9 mouse cellular contexts compared by ENCODE assay signal in the genomic region with DNA sequence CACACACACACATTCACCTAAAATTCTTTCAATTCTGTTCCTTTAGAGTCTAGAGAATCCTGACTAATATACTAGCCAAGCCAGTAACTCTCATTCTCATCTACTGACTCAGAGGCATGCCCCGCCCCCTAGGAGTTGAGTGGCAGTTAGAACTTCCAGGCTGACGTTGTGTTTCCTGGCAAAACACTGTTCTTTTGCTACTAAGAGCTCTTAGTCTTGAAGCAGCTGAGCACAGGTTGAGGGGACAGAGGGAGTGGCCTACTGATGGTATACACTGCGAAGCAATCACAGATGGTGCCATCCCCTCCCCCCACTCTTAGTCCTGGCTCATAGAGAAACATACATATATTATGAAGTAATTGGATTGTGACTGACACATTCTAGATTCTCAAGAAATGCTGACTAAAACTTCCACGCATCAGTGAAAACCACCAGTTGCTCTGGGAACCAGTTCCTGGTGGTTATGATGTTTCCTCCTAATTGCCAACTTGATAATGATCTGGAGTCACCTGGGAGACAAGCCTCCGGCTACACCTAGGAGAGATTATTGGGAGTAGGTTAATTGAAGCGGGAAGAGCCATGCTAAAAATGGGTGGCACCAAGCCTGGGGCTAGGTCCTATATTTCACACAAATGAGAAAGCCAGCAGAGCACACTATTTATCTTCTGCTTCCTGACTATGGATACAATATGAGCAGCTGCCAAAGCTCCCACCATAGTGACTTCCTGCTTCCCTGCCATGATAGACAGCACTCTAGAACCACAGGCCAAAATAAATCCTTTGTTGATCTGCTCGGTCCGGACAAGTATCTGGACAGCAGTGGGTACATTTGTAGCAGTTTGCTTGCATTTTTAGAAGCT.
DNase-seq lines count a peak whose midpoint lies in the region; ATAC-seq lines count a peak whose summit lies in the region.
"Had no signal": no experiment of that assay in that cellular context is flagged by ENCODE, and none has a peak within 500 bp of the region (broad histone marks: within the 10 kb centered on the region; RNA-seq: fewer than 3 reads in every experiment).

No protein-coding gene starts in this region.

- no peaks in the 10 kb centered on the region for H3K27me3 ChIP-seq in hindbrain, embryonic 11.5 days (ENCODE audit: control insufficient read depth, insufficient read depth, low read length)
- H3K27me3 ChIP-seq: liver, embryonic 13.5 days had no signal

- H3K4me2 ChIP-seq in hindbrain, embryonic 11.5 days (replicated peaks; ENCODE audit: low read depth, low read length), result no peak overlapping the region
- H3K4me2 ChIP-seq: liver, embryonic 13.5 days had no signal

- H3K9ac ChIP-seq in hindbrain, embryonic 11.5 days (ENCODE audit: low read depth, low read length), result no peak overlapping the region
- H3K9ac ChIP-seq: liver, embryonic 13.5 days had no signal

- H3K4me1 ChIP-seq in hindbrain, embryonic 11.5 days (replicated peaks; ENCODE audit: control insufficient read depth, insufficient read depth, low read length), result 0 out of 2 replicates have a peak, but pooled peaks cover 2% of the 10 kb centered on the region

- H3K36me3 ChIP-seq in hindbrain, embryonic 11.5 days (ENCODE audit: control insufficient read depth, insufficient read depth, low read length), result no peaks in the 10 kb centered on the region
- H3K36me3 ChIP-seq: liver, embryonic 13.5 days had no signal

- no peak overlapping the region for H3K27ac ChIP-seq in hindbrain, embryonic 11.5 days (ENCODE audit: low read depth, low read length)
- H3K27ac ChIP-seq: hindbrain, postnatal 0 days; liver, embryonic 13.5 days had no signal

- no peaks in the 10 kb centered on the region for H3K9me3 ChIP-seq in hindbrain, embryonic 11.5 days (ENCODE audit: control insufficient read depth, low read length)
- H3K9me3 ChIP-seq: liver, embryonic 13.5 days had no signal

- peak; percentile 45 for DNase-seq in urinary bladder, postnatal 14 days (ENCODE audit: low spot score)
- no peak for DNase-seq in urinary bladder, postnatal 10 days (ENCODE audit: low spot score)
- DNase-seq in brain, embryonic 18.5 days (ENCODE audit: low read depth, low spot score), result peak; percentile 32
- DNase-seq in lung, adult 18-20 months, result peak; percentile 42 to 53
- DNase-seq in urinary bladder, postnatal 36 days (ENCODE audit: low spot score in 2 of 2), result peak; percentile 16 to 26
- no peak for DNase-seq in hindbrain, embryonic 11.5 days (ENCODE audit: low spot score)
- DNase-seq: liver, embryonic 13.5 days had no signal

- 83% methylated on average over 8 of the region's 8 CpGs for WGBS in hindbrain, embryonic 11.5 days

- H3K4me3 ChIP-seq in hindbrain, embryonic 11.5 days (ENCODE audit: low read depth, low read length), result no peak overlapping the region
- H3K4me3 ChIP-seq: liver, embryonic 13.5 days had no signal

- no peak for ATAC-seq in hindbrain, embryonic 11.5 days (ENCODE audit: low FRiP score)
- ATAC-seq in granulocyte monocyte progenitor cell, adult 5-6 weeks (replicated peaks; ENCODE audit: poor library complexity, severe bottlenecking), result no peak
- ATAC-seq: hindbrain, postnatal 0 days had no signal

Comparison
In these comparisons a context has a peak if more than half of its experiments do, and no peak if none do; other contexts are left out.
1. DNase-seq: peak in urinary bladder, postnatal 14 days (single experiment), brain, embryonic 18.5 days (single experiment), lung, adult 18-20 months (2 of 2) and urinary bladder, postnatal 36 days (2 of 2); none in urinary bladder, postnatal 10 days (single experiment) and hindbrain, embryonic 11.5 days (single experiment).